Mouse (Mus musculus) liver, embryonic 14.5 days (tissue): ENCODE data around the gene Ddx46. TPM values are rescaled to one million over a fixed set of nuclear protein-coding genes. Genes with fewer than 3 reads are reported as not detected.

ENCODE experiments used
- ATAC-seq: fragments of 200-750 bp; cut with Nextera tagmentation; 2 replicates; pipeline ENCODE4 v1.8.0; 2017; ENCODE audit warnings: moderate number of reproducible peaks, mild to moderate bottlenecking, moderate library complexity; ENCODE audit not compliant: insufficient read depth
- DNase-seq, 3 experiments: peaks; one replicate each; pipeline ENCODE4 v3.0.0-alpha.2; 2012 to 2013; ENCODE audit warnings: low read depth in 3 of 3, low spot score in 3 of 3
- H3K27ac ChIP-seq: fragments of 300-500 bp; sonication (generic); 2 replicates; pipeline ENCODE4 v1.5.1; 2014; ENCODE audit warnings: moderate library complexity, mild to moderate bottlenecking, control low read depth, inconsistent platforms
- H3K27me3 ChIP-seq: fragments of 300-500 bp; sonication (generic); 2 replicates; pipeline ENCODE4 v1.6.1; 2014; ENCODE audit warnings: mild to moderate bottlenecking, low read length, moderate library complexity; ENCODE audit not compliant: control insufficient read depth, insufficient read depth
- H3K36me3 ChIP-seq: fragments of 300-500 bp; sonication (generic); replicated peaks from 2 replicates; pipeline ENCODE4 v1.6.1; 2014; ENCODE audit warnings: low read depth; ENCODE audit not compliant: control insufficient read depth, insufficient read depth
- H3K4me1 ChIP-seq, 2 experiments: fragments of 200-500 bp in 1 of 2; fragments of 300-500 bp in 1 of 2; sonication (generic) in 1 of 2; replicated peaks; 2 replicates each; pipeline ENCODE4 v1.6.1; 2012 to 2014; ENCODE audit warnings: antibody characterized with exemption in 1 of 2, inconsistent platforms in 1 of 2, low read length in 1 of 2; ENCODE audit not compliant: control insufficient read depth in 2 of 2, insufficient read depth in 2 of 2
- H3K4me2 ChIP-seq: fragments of 300-500 bp; sonication (generic); 2 replicates; pipeline ENCODE4 v1.6.1; 2014; ENCODE audit warnings: low read depth, mild to moderate bottlenecking, control low read depth, moderate library complexity
- H3K4me3 ChIP-seq, 2 experiments: fragments of 200-500 bp in 1 of 2; fragments of 300-500 bp in 1 of 2; sonication (generic) in 1 of 2; 2 replicates each; pipeline ENCODE4 v1.5.1; 2012 to 2014; ENCODE audit warnings: low read depth in 2 of 2, low read length in 2 of 2, mild to moderate bottlenecking in 2 of 2, control low read depth in 1 of 2, inconsistent platforms in 1 of 2, moderate library complexity in 1 of 2; ENCODE audit not compliant: insufficient read depth in 1 of 2
- H3K9ac ChIP-seq: fragments of 300-500 bp; sonication (generic); replicated peaks from 2 replicates; pipeline ENCODE4 v1.6.1; 2014; ENCODE audit warnings: mild to moderate bottlenecking, control low read depth, moderate library complexity
- H3K9me3 ChIP-seq: fragments of 300-500 bp; sonication (generic); 2 replicates; pipeline ENCODE4 v1.6.1; 2016; ENCODE audit warnings: low read length, mixed read lengths; ENCODE audit not compliant: control insufficient read depth
- CTCF ChIP-seq: IDR thresholded peaks from 2 replicates; pipeline ENCODE4 v1.5.1; 2016; ENCODE audit warnings: antibody characterized with exemption, low read depth, control low read depth
- EP300 ChIP-seq: IDR thresholded peaks from 2 replicates; pipeline ENCODE4 v1.6.1; 2016; ENCODE audit warnings: antibody characterized with exemption, low read depth
- WGBS: fragments of 180-500 bp; shearing (Covaris S2); extraction: QIAGEN DNeasy Blood & Tissue Kit; methylation state at CpG from one replicate; pipeline ENCODE4 v1.1.7; 2014; ENCODE audit not compliant: insufficient replicate concordance; 5-methylcytosine and 5-hydroxymethylcytosine counted together
- polyA plus RNA-seq, 2 experiments: library from polyadenylated mRNA; depleted of rRNA in 1 of 2; stranded (reverse) in 1 of 2; unstranded in 1 of 2; fragments of >200 nt; fragmentation: Nextera tagmentation in 1 of 2; extraction: Ambion mirVana in 1 of 2; gene quantifications; 2 replicates each; pipeline versions ENCODE4 v1.2.1 to v1.2.3; 2012 to 2014

Ddx46 gene
- polyA plus RNA-seq, 2 experiments = 17.4 to 19.3 TPM

GRCm38 (mm10) chr13:55730716-55731115, 95.9 kb downstream of the Ddx46 start:
- ATAC-seq = no peak
- no peak overlapping the region for H3K27ac ChIP-seq
- WGBS = 73% methylated on average over 7 of the region's 7 CpGs
- H3K9me3 ChIP-seq = no peaks in the 10 kb centered on the region
- H3K4me1 ChIP-seq = peaks cover 2 to 9% of the 10 kb centered on the region in 2 experiments; a peak in 2 of 4 replicates
- no peak overlapping the region for H3K4me3 ChIP-seq
- DNase-seq = no peak
- H3K4me2 ChIP-seq = no peak overlapping the region
- no peaks in the 10 kb centered on the region for H3K36me3 ChIP-seq
- no peak overlapping the region for H3K9ac ChIP-seq
- no peaks in the 10 kb centered on the region for H3K27me3 ChIP-seq
- TF ChIP-seq EP300 (no peak), CTCF (no peak)

Other genes with a start within 250 kb of the Ddx46 start
- 0.01 TPM in 1 of 2 replicates, not detected in the other for gene Slc34a1, start 236.8 kb upstream of the Ddx46 start, polyA plus RNA-seq (2012; rRNA removed)
- not detected in 2 replicates for gene Slc34a1, start 236.8 kb upstream of the Ddx46 start, polyA plus RNA-seq (2014; fragmentation: Nextera tagmentation; extraction: Ambion mirVana)
- not detected in 2 replicates for gene Pfn3, start 219.8 kb upstream of the Ddx46 start, polyA plus RNA-seq (2012; rRNA removed)
- gene Pfn3, start 219.8 kb upstream of the Ddx46 start, polyA plus RNA-seq (2014; fragmentation: Nextera tagmentation; extraction: Ambion mirVana) = not detected in 2 replicates
- gene F12, start 208.2 kb upstream of the Ddx46 start, polyA plus RNA-seq (2012; rRNA removed) = 53.4 and 68.7 TPM in 2 replicates
- gene F12, start 208.2 kb upstream of the Ddx46 start, polyA plus RNA-seq (2014; fragmentation: Nextera tagmentation; extraction: Ambion mirVana) = 72.0 and 82.0 TPM in 2 replicates
- 21.0 and 26.1 TPM in 2 replicates for gene Grk6, start 190.0 kb upstream of the Ddx46 start, polyA plus RNA-seq (2012; rRNA removed)
- 22.6 and 25.7 TPM in 2 replicates for gene Grk6, start 190.0 kb upstream of the Ddx46 start, polyA plus RNA-seq (2014; fragmentation: Nextera tagmentation; extraction: Ambion mirVana)
- gene Prr7, start 170.8 kb upstream of the Ddx46 start, polyA plus RNA-seq (2012; rRNA removed) = 0.32 and 0.62 TPM in 2 replicates
- 0.14 TPM in 1 of 2 replicates, not detected in the other for gene Prr7, start 170.8 kb upstream of the Ddx46 start, polyA plus RNA-seq (2014; fragmentation: Nextera tagmentation; extraction: Ambion mirVana)
- gene Dbn1, start 146.9 kb upstream of the Ddx46 start, polyA plus RNA-seq (2012; rRNA removed) = 5.1 and 5.3 TPM in 2 replicates
- gene Dbn1, start 146.9 kb upstream of the Ddx46 start, polyA plus RNA-seq (2014; fragmentation: Nextera tagmentation; extraction: Ambion mirVana) = 3.7 and 4.1 TPM in 2 replicates
- 11.5 and 13.7 TPM in 2 replicates for gene Pdlim7, start 121.4 kb upstream of the Ddx46 start, polyA plus RNA-seq (2012; rRNA removed)
- gene Pdlim7, start 121.4 kb upstream of the Ddx46 start, polyA plus RNA-seq (2014; fragmentation: Nextera tagmentation; extraction: Ambion mirVana) = 15.3 and 18.6 TPM in 2 replicates
- 4.7 and 4.8 TPM in 2 replicates for gene Dok3, start 105.7 kb upstream of the Ddx46 start, polyA plus RNA-seq (2012; rRNA removed)
- 2.9 and 3.0 TPM in 2 replicates for gene Dok3, start 105.7 kb upstream of the Ddx46 start, polyA plus RNA-seq (2014; fragmentation: Nextera tagmentation; extraction: Ambion mirVana)
- gene Ddx41, start 98.4 kb upstream of the Ddx46 start, polyA plus RNA-seq (2012; rRNA removed) = 18.9 and 29.4 TPM in 2 replicates
- gene Ddx41, start 98.4 kb upstream of the Ddx46 start, polyA plus RNA-seq (2014; fragmentation: Nextera tagmentation; extraction: Ambion mirVana) = 23.6 and 27.0 TPM in 2 replicates
- 18.3 and 20.9 TPM in 2 replicates for gene Fam193b, start 63.9 kb upstream of the Ddx46 start, polyA plus RNA-seq (2012; rRNA removed)
- 4.0 and 5.0 TPM in 2 replicates for gene Fam193b, start 63.9 kb upstream of the Ddx46 start, polyA plus RNA-seq (2014; fragmentation: Nextera tagmentation; extraction: Ambion mirVana)
- gene Tmed9, start 61.3 kb upstream of the Ddx46 start, polyA plus RNA-seq (2012; rRNA removed) = 36.9 and 58.3 TPM in 2 replicates
- gene Tmed9, start 61.3 kb upstream of the Ddx46 start, polyA plus RNA-seq (2014; fragmentation: Nextera tagmentation; extraction: Ambion mirVana) = 19.5 and 20.7 TPM in 2 replicates
- gene B4galt7, start 35.1 kb upstream of the Ddx46 start, polyA plus RNA-seq (2012; rRNA removed) = 5.5 and 5.8 TPM in 2 replicates
- gene B4galt7, start 35.1 kb upstream of the Ddx46 start, polyA plus RNA-seq (2014; fragmentation: Nextera tagmentation; extraction: Ambion mirVana) = 1.8 and 1.9 TPM in 2 replicates
- 7.4 and 12.4 TPM in 2 replicates for gene Caml, start 12.0 kb upstream of the Ddx46 start, polyA plus RNA-seq (2012; rRNA removed)
- 13.4 and 13.5 TPM in 2 replicates for gene Caml, start 12.0 kb upstream of the Ddx46 start, polyA plus RNA-seq (2014; fragmentation: Nextera tagmentation; extraction: Ambion mirVana)
- 14.7 and 17.4 TPM in 2 replicates for gene B230219D22Rik, start 58.1 kb downstream of the Ddx46 start, polyA plus RNA-seq (2012; rRNA removed)
- 8.4 and 9.7 TPM in 2 replicates for gene B230219D22Rik, start 58.1 kb downstream of the Ddx46 start, polyA plus RNA-seq (2014; fragmentation: Nextera tagmentation; extraction: Ambion mirVana)
- 8.8 and 10.4 TPM in 2 replicates for gene Txndc15, start 79.6 kb downstream of the Ddx46 start, polyA plus RNA-seq (2012; rRNA removed)
- 26.7 and 28.5 TPM in 2 replicates for gene Txndc15, start 79.6 kb downstream of the Ddx46 start, polyA plus RNA-seq (2014; fragmentation: Nextera tagmentation; extraction: Ambion mirVana)
- gene Pcbd2, start 92.3 kb downstream of the Ddx46 start, polyA plus RNA-seq (2012; rRNA removed) = 19.7 and 25.1 TPM in 2 replicates
- 35.7 and 40.9 TPM in 2 replicates for gene Pcbd2, start 92.3 kb downstream of the Ddx46 start, polyA plus RNA-seq (2014; fragmentation: Nextera tagmentation; extraction: Ambion mirVana)
- gene Catsper3, start 149.5 kb downstream of the Ddx46 start, polyA plus RNA-seq (2012; rRNA removed) = 0.03 TPM in 1 of 2 replicates, not detected in the other
- gene Catsper3, start 149.5 kb downstream of the Ddx46 start, polyA plus RNA-seq (2014; fragmentation: Nextera tagmentation; extraction: Ambion mirVana) = 0.13 TPM in 1 of 2 replicates, not detected in the other
- gene Pitx1, start 201.2 kb downstream of the Ddx46 start, polyA plus RNA-seq (2012; rRNA removed) = 0.09 and 0.24 TPM in 2 replicates
- gene Pitx1, start 201.2 kb downstream of the Ddx46 start, polyA plus RNA-seq (2014; fragmentation: Nextera tagmentation; extraction: Ambion mirVana) = not detected in 2 replicates